Comparison of ENCODE assay signal across 9 mouse cellular contexts in the genomic region with DNA sequence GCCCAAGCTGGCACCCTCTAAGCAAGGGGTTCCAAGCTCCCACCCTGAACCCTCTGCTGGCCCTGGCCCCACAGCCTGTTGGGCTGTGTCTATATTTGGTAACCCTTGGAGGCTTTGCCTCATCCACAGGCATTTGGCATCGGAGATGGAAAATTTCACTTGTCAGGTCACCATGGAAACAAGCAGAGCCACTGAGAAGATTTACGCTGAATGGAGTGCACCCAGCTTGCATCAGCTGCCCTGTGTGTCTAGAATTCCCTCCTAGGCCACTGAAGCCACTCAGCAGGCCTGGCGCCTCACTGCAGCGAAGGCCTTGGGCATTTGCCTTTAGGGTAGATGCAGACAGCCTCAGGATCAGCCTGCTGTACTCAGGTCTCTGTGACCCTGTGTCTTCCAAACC. TPM values are rescaled to one million over a fixed set of nuclear protein-coding genes. Genes with fewer than 3 reads are reported as not detected.
DNase-seq lines count a peak whose midpoint lies in the region; ATAC-seq and TF ChIP-seq lines count a peak whose summit lies in the region.
"Had no signal": no experiment of that assay in that cellular context is flagged by ENCODE, and none has a peak within 500 bp of the region (broad histone marks: within the 10 kb centered on the region; RNA-seq: fewer than 3 reads in every experiment).

No protein-coding gene starts in this region.

- H3K4me1 ChIP-seq in hindbrain, postnatal 0 days (ENCODE audit: insufficient read depth, low read length), result peaks cover 59% of the 10 kb centered on the region
- H3K4me1 ChIP-seq in neural tube, embryonic 13.5 days (replicated peaks), result peaks cover 61% of the 10 kb centered on the region

- H3K9me3 ChIP-seq in hindbrain, postnatal 0 days (ENCODE audit: low read length), result no peaks in the 10 kb centered on the region
- no peaks in the 10 kb centered on the region for H3K9me3 ChIP-seq in neural tube, embryonic 13.5 days

- peaks cover 18% of the 10 kb centered on the region for H3K36me3 ChIP-seq in hindbrain, postnatal 0 days (ENCODE audit: insufficient read depth, low read length)
- H3K36me3 ChIP-seq in neural tube, embryonic 13.5 days, result peaks cover 36% of the 10 kb centered on the region

- TF ChIP-seq CTCF in brain, embryonic 14.5 days (IDR thresholded peaks at IDR 0.05; ENCODE audit: borderline replicate concordance, extremely low read depth, insufficient read depth, insufficient read length), result no peak
- TF ChIP-seq CTCF in hindbrain, postnatal 0 days (IDR thresholded peaks at IDR 0.05; ENCODE audit: low read depth), result no peak

- peak; percentile 24 for DNase-seq in embryo, embryonic 11 days
- DNase-seq in embryo, embryonic 10 days (ENCODE audit: low spot score), result no peak
- DNase-seq in brain, embryonic 14.5 days (ENCODE audit: low read depth), result peak; percentile 89
- peak; percentile 85 to 88 for DNase-seq in frontal cortex, adult 2 months (ENCODE audit: extremely low spot score in 1 of 2, low spot score in 1 of 2)
- peak; percentile 89 for DNase-seq in hindbrain, postnatal 0 days (ENCODE audit: low spot score)
- DNase-seq in left cerebral cortex, postnatal 14 days (ENCODE audit: low spot score in 2 of 2), result peak; percentile 76 to 92
- DNase-seq in urinary bladder, adult 18-20 months (ENCODE audit: low spot score in 2 of 2), result no peak

- intact Hi-C loops in left cerebral cortex, postnatal 14 days (cut with DNase I), result no loop called here

- H3K4me3 ChIP-seq in hindbrain, postnatal 0 days (ENCODE audit: low read length), result no peak overlapping the region
- no peak overlapping the region for H3K4me3 ChIP-seq in neural tube, embryonic 13.5 days
- H3K4me3 ChIP-seq: erythroblast, embryonic 14.5 days had no signal

- no peak overlapping the region for H3K9ac ChIP-seq in hindbrain, postnatal 0 days (replicated peaks; ENCODE audit: low read length)
- 0 out of 2 replicates have a peak overlapping the region, but pooled peaks have one; percentile 17 for H3K9ac ChIP-seq in neural tube, embryonic 13.5 days

- no peaks in the 10 kb centered on the region for H3K27me3 ChIP-seq in hindbrain, postnatal 0 days (ENCODE audit: insufficient read depth, low read length)
- no peaks in the 10 kb centered on the region for H3K27me3 ChIP-seq in neural tube, embryonic 13.5 days

- H3K4me2 ChIP-seq in hindbrain, postnatal 0 days (ENCODE audit: low read depth, low read length), result no peak overlapping the region
- H3K4me2 ChIP-seq in neural tube, embryonic 13.5 days, result no peak overlapping the region

- WGBS in hindbrain, postnatal 0 days, result 11% methylated on average over 4 of the region's 4 CpGs
- 45% methylated on average over 4 of the region's 4 CpGs for WGBS in neural tube, embryonic 13.5 days

- ATAC-seq in hindbrain, postnatal 0 days, result peak; percentile 76
- peak; percentile 33; the same call in 1 of the 2 replicates for ATAC-seq in neural tube, embryonic 13.5 days (ENCODE audit: low read depth)

- TF ChIP-seq POLR2A in brain, embryonic 14.5 days (IDR thresholded peaks at IDR 0.05; ENCODE audit: borderline replicate concordance, extremely low read depth, insufficient read depth, insufficient read length, poor library complexity, severe bottlenecking), result no peak

- H3K27ac ChIP-seq in hindbrain, postnatal 0 days, result peak overlapping the region; percentile 83
- peak overlapping the region; percentile 74 for H3K27ac ChIP-seq in neural tube, embryonic 13.5 days (replicated peaks)

RNA-seq across cellular contexts. Expression of a gene that starts 5.2 kb away (rescaled TPM):
- polyA plus RNA-seq in brain, embryonic 14.5 days (2012; rRNA removed), result 117 and 189 TPM in 2 replicates
- 202 and 212 TPM in 2 replicates for polyA plus RNA-seq in frontal cortex, adult 2 months (2012; rRNA removed)
- 76.2 and 81.0 TPM in 2 replicates for total RNA-seq in hindbrain, postnatal 0 days (2014; rRNA removed)
- polyA plus RNA-seq in hindbrain, postnatal 0 days (2015; fragmentation: Nextera tagmentation; extraction: Ambion mirVana), result 32.9 TPM in 2 replicates
- 100 to 1,000 TPM; 184 to 221 TPM for total RNA-seq in left cerebral cortex, postnatal 14 days (2021)
- 13.3 and 14.0 TPM in 2 replicates for polyA plus RNA-seq in neural tube, embryonic 13.5 days (2015; fragmentation: Nextera tagmentation; extraction: Ambion mirVana)

Comparison
In these comparisons a context has a peak if more than half of its experiments do, and no peak if none do; other contexts are left out.
1. DNase-seq: peak in embryo, embryonic 11 days (single experiment), brain, embryonic 14.5 days (single experiment), frontal cortex, adult 2 months (2 of 2), hindbrain, postnatal 0 days (single experiment) and left cerebral cortex, postnatal 14 days (2 of 2); none in embryo, embryonic 10 days (single experiment) and urinary bladder, adult 18-20 months (0 of 2).